Mouse (Mus musculus) neural tube, embryonic 12.5 days (tissue): ENCODE data around the gene Mrpl40. TPM values are rescaled to one million over a fixed set of nuclear protein-coding genes. Genes with fewer than 3 reads are reported as not detected.

ENCODE experiments used
- ATAC-seq: fragments of 200-750 bp; cut with Nextera tagmentation; 2 replicates; pipeline ENCODE4 v1.8.0; 2017; ENCODE audit warnings: low read depth, mild to moderate bottlenecking, moderate TSS enrichment, moderate library complexity; ENCODE audit not compliant: low FRiP score
- H3K27ac ChIP-seq: fragments of 300-500 bp; sonication (generic); 2 replicates; pipeline ENCODE4 v1.5.1; 2016
- H3K27me3 ChIP-seq: fragments of 300-500 bp; sonication (generic); replicated peaks from 2 replicates; pipeline ENCODE4 v1.6.1; 2016; ENCODE audit warnings: mild to moderate bottlenecking
- H3K36me3 ChIP-seq: fragments of 300-500 bp; sonication (generic); 2 replicates; pipeline ENCODE4 v1.6.1; 2016; ENCODE audit warnings: mild to moderate bottlenecking
- H3K4me1 ChIP-seq: fragments of 300-500 bp; sonication (generic); 2 replicates; pipeline ENCODE4 v1.6.1; 2016
- H3K4me2 ChIP-seq: fragments of 300-500 bp; sonication (generic); replicated peaks from 2 replicates; pipeline ENCODE4 v1.6.1; 2016; ENCODE audit warnings: mild to moderate bottlenecking
- H3K4me3 ChIP-seq: fragments of 300-500 bp; sonication (generic); 2 replicates; pipeline ENCODE4 v1.5.1; 2016
- H3K9ac ChIP-seq: fragments of 300-500 bp; sonication (generic); 2 replicates; pipeline ENCODE4 v1.6.1; 2016; ENCODE audit warnings: mild to moderate bottlenecking
- H3K9me3 ChIP-seq: fragments of 300-500 bp; sonication (generic); 2 replicates; pipeline ENCODE4 v1.6.1; 2016; ENCODE audit warnings: mild to moderate bottlenecking
- WGBS: fragments of 180-500 bp; shearing (Covaris S2); methylation state at CpG from one replicate; pipeline ENCODE4 v1.1.7; 2016; 5-methylcytosine and 5-hydroxymethylcytosine counted together
- polyA plus RNA-seq: library from polyadenylated mRNA; unstranded; fragments of >200 nt; fragmentation: Nextera tagmentation; extraction: Ambion mirVana; gene quantifications from 2 replicates; pipeline ENCODE4 v1.2.1, GENCODE M21; 2016

Gene Mrpl40
- polyA plus RNA-seq, 1 experiment from 2014 or later: 90.4 TPM

DNA sequence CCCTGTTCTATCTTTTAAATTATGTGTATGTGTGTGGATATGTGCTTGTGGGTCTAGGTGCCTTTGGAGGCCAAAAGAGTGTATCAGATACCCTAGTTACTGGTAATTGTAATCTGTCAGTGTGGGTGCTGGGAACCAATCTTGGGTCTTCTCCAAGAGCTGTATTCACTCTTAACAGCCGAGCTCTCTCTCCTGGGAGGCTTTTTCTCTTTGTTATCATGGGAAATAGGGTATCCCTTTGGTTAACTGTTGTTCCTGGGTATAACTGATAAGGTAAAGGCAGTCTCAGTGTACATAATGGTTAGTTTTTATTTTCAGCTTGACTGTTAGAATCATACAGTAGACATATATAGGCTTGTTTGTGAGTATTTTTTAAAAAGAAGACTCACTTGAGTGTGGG, 54.3 kb downstream of the Mrpl40 start:
- no peaks in the 10 kb centered on the region for H3K4me1 ChIP-seq
- no peaks in the 10 kb centered on the region for H3K27me3 ChIP-seq
- H3K9me3 ChIP-seq: no peaks in the 10 kb centered on the region
- H3K4me3 ChIP-seq: no peak overlapping the region
- H3K9ac ChIP-seq: no peak overlapping the region
- H3K36me3 ChIP-seq: peaks cover 97% of the 10 kb centered on the region
- no peak overlapping the region for H3K27ac ChIP-seq
- no peak overlapping the region for H3K4me2 ChIP-seq
- 88% methylated on average over 1 of the region's 1 CpGs for WGBS
- no peak for ATAC-seq

Other genes starting within 250 kb of the Mrpl40 start
- gene Sept5, start 246.9 kb downstream of the Mrpl40 start, polyA plus RNA-seq: 117 and 125 TPM in 2 replicates
- gene Cldn5, start 100.0 kb downstream of the Mrpl40 start, polyA plus RNA-seq: 54.4 and 57.5 TPM in 2 replicates
- 107 and 111 TPM in 2 replicates for gene Ufd1, start 65.1 kb downstream of the Mrpl40 start, polyA plus RNA-seq
- 29.8 and 31.4 TPM in 2 replicates for gene Cdc45, start 64.9 kb downstream of the Mrpl40 start, polyA plus RNA-seq
- 25.5 and 27.0 TPM in 2 replicates for gene 2510002D24Rik, start 40.3 kb downstream of the Mrpl40 start, polyA plus RNA-seq
- gene Gm28539, start 40.3 kb downstream of the Mrpl40 start, polyA plus RNA-seq: 0.23 TPM in 1 of 2 replicates, not detected in the other
- gene Hira, start 175 bp upstream of the Mrpl40 start, polyA plus RNA-seq: 23.7 and 24.6 TPM in 2 replicates